Mouse (Mus musculus) cerebellum, adult (tissue): ENCODE measurements around the gene Cwf19l2.
"Not testable (repeated sequence)": the region's sequence is repeated elsewhere in the genome, so short reads cannot be mapped to it uniquely, and the experiment has no call there.

Source experiments
- ATAC-seq: cut with Nextera tagmentation; 2 replicates; pipeline ENCODE4 v1.9.2; 2017; ENCODE audit warnings: mild to moderate bottlenecking, moderate library complexity, mixed read lengths; ENCODE audit not compliant: insufficient number of reproducible peaks, low FRiP score, low TSS enrichment

The Cwf19l2 gene

DNA sequence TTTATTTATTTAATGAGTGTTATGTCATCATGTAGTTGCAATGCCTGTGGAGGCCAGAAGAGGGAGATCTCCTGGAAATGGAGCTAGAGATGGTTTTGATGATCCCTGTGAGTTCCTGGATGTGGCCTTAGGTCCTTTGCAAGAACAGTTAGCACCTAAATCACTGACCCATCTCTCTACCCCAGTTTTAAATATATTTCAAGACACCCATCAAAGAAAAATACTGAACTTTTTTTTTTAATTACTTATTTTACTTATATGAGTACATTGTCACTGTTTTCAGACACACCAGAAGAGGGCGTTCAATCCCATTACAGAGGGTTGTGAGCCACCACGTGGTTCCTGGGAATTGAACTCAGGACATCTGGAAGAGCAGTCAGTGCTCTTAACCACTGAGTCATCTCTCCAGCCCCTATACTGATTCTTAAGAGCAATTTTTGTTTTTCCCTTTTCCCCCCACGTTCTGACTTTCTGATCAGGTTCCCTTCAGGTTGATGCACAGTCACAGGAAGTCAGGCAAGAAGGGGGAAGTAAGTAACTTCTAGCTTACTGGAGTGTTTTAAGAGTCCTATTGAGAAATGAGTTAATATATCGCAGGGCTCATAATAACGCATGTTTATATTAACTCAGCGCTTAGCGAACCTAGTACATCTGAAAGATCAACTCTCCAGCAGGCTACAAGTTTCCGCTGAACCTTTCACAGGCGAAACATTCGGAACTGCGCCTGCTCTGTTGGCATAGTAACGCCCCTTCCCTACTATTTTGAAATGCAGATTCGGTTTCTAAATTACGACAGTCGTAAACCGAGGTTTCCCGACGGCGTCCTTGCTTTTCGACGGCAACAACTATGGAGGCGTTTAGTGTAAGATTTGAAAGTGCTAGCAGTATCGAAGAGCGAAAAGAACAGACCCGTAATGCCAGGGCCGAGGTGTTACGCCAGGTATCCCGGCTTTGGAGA lies at the start of gene Cwf19l2:
TSS of gene Cwf19l2 (plus strand) at position 342 of the 958 bp plus-strand sequence.
- peak; percentile 84 for ATAC-seq

DNA sequence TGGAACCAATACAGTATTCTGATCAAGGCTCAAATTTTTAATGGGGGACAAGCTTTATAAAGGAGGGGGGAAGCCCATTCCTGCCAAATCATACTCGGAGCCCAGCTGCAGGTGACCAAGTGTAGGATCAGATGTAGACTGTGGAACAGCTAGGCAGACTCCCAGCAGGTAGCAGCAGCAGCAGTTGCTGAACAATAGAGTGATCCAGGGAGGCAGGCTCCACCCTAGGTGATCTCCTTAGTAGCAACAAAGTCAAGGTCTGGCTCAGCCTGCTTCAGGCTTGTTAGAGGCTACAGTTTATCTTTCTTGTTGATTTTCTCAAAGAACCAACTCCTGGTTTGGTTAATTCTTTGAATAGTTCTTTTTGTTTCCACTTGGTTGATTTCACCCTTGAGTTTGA lies 27.1 kb upstream of the Cwf19l2 start:
- ATAC-seq = not testable (repeated sequence)

DNA sequence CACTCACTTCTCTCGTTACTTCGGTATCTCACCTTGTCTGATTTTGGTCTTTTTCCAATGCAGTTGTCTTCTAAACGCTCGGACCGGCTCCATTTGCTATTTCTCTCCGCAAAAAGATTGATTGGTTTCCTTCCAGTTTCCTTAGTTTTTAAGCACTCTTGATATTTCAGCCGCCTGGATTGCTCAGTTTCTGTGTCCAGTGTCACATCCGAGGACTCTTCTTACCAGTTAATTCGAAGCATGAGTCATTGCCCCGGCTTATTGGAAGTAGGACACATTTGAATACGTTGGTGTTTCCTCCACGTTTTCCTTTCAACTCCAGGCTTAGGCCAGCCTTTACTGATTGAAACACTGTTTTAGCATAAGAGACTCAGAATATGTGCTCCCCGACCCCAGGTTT lies 980 bp downstream of the Cwf19l2 start:
- ATAC-seq = peak; percentile 46; the same call in 1 of the 2 replicates

DNA sequence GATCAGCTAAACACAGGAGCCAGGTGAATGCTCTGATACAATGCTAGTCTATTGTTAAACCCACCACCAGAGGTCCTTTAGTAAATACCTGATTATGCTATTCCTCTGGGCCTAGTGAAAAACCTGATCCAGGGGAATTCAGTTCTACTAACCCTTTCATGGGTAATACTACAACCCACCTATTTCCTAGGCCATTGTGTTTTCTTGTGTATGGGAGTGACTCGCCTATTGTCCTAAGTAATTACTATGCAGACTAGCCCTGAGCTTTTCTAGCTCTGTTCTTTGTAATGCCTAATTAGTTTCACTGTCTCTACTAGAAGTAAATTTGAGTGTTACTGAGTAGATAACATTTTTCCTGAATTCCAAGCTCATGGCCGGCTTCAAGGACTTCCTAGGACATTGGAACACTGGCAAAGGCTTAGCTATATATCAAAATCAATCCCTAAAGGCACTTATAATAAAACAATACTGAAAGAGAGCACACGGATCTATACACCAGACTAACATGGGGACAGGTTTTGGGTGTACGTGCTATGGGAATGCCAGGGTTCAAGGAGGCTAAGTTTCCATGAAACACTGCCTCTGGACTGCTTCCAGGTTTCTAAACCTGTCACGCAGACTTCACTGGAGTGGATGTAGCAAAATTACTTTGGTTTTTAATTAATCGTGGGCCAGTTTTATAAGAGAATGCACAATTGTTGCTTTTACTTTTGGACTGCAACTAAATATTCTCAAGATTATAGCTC lies 36.3 kb downstream of the Cwf19l2 start:
- not testable (repeated sequence) for ATAC-seq

DNA sequence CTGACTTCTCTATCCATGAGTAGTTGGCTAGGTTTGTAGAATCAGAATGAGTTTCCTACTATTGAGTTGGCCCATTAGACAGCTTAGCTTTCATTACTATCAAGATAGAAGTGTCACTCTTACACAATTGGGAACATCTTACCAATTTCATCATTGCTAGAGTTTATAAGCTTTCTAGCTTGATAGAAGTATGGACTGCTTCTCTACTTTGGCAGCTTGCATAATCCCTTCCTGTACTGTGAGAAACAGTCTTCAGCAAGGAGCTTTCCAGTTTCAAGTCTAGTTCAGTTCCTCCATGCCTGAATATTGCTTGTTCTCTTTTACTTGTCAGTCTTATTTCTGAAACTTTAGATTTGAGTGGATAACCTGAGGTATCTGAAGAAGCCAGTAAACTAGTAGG lies 68.5 kb downstream of the Cwf19l2 start:
- ATAC-seq = no peak

DNA sequence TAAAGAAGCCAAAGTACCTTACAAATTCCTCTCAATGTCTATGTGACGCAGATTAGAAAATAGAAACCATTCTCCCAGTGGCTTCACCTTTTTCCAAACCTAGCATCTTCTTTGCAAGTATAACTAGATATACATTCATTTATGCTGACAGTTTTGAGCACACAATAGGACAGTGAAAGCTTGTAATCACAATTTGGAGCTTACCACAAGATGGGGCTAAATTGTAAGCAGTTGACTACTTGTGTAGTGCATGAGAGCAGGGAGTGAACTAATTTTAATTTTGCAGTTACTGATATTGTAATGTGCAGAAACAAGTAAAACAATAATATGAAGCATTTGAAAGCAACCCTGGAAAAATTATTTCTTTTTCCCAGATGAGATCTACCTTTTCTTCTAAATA lies 115.3 kb downstream of the Cwf19l2 start:
- ATAC-seq = no peak

DNA sequence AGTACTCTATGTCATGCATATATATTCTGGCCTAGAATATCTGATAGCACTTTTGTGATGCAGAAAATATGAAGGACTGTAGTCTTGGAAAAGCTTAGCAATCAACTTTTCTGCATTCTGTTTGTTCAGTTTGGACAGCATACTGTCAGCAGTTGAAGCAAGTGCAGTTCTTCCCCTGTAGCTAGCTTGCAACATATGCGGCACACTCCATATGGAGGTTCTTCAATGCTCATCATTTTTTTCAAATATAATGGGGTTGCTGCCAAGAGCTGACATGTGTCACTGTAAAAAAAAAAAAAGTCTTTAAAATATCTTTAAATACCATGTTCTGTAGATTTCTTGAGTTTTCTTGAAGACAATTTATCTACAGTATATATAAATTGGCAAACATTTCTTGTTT lies 115.8 kb downstream of the Cwf19l2 start:
- no peak; the same call in 1 of the 2 replicates for ATAC-seq

DNA sequence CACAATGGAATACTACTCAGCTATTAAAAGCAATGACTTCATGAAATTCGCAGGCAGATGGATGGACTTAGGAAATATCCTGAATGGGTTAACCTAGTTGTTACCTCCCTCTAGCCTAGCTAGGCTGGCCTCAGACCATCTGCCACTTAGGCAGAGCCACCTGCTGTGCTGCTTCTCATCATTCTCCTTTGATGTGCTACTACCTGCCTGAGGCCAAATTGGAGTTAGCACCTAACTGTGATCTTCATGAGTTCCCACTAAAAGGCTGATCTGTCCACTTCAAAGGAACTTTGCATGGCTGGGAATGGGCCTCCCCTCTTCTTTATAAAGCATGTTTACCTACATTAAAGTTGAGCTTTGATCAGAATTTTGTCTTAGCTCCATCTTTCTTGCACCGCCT lies 117.6 kb downstream of the Cwf19l2 start:
- ATAC-seq = no peak
